Mouse (Mus musculus) myocyte (in vitro differentiated cells): ENCODE measurements around the gene Zfp109. TPM values are rescaled to one million over a fixed set of nuclear protein-coding genes. Genes with fewer than 3 reads are reported as not detected.

ENCODE experiments used
- H3K27me3 ChIP-seq: one replicate; pipeline ENCODE4 v1.6.1; 2011; ENCODE audit not compliant: control insufficient read depth, insufficient read depth, insufficient read length
- H3K36me3 ChIP-seq: one replicate; pipeline ENCODE4 v1.6.1; 2011; ENCODE audit not compliant: control insufficient read depth, insufficient read depth
- H3K4me2 ChIP-seq: one replicate; pipeline ENCODE4 v1.6.1; 2011; ENCODE audit warnings: low read depth, control low read depth
- H3K4me3 ChIP-seq: one replicate; pipeline ENCODE4 v1.5.1; 2011; ENCODE audit warnings: mild to moderate bottlenecking, control low read depth, moderate library complexity
- H3K79me2 ChIP-seq: one replicate; pipeline ENCODE4 v1.6.1; 2011; ENCODE audit not compliant: control insufficient read depth, insufficient read depth
- H3ac ChIP-seq: one replicate; pipeline ENCODE4 v1.6.1; 2011; ENCODE audit not compliant: control insufficient read depth, insufficient read length
- CEBPB ChIP-seq: IDR thresholded peaks from 2 replicates; pipeline ENCODE4 v1.6.1; 2011; ENCODE audit warnings: mild to moderate bottlenecking, moderate library complexity; ENCODE audit not compliant: poor library complexity, insufficient read depth, severe bottlenecking
- E2F4 ChIP-seq: IDR thresholded peaks from one replicate; pipeline ENCODE4 v1.6.1; 2011; ENCODE audit warnings: mild to moderate bottlenecking, control low read depth, moderate library complexity; ENCODE audit not compliant: insufficient read depth
- MAX ChIP-seq: IDR thresholded peaks from one replicate; pipeline ENCODE4 v1.6.1; 2011; ENCODE audit warnings: low read depth, mild to moderate bottlenecking, control low read depth
- MYOD1 ChIP-seq, 3 experiments: IDR thresholded peaks; one replicate each; pipeline ENCODE4 v1.6.1; 2011; ENCODE audit warnings: control low read depth in 2 of 3, low read depth in 2 of 3, mild to moderate bottlenecking in 2 of 3, moderate library complexity in 1 of 3; ENCODE audit not compliant: insufficient read length in 2 of 3, control insufficient read depth in 1 of 3
- MYOG ChIP-seq, 3 experiments: IDR thresholded peaks; one replicate each; pipeline ENCODE4 v1.6.1; 2011; ENCODE audit warnings: control low read depth in 2 of 3, low read depth in 2 of 3, mild to moderate bottlenecking in 2 of 3; ENCODE audit not compliant: insufficient read length in 2 of 3, control insufficient read depth in 1 of 3, insufficient read depth in 1 of 3
- POLR2A ChIP-seq: IDR thresholded peaks from one replicate; pipeline ENCODE4 v1.6.1; 2011; ENCODE audit warnings: low read depth, mild to moderate bottlenecking, control low read depth, moderate library complexity; ENCODE audit not compliant: insufficient read length
- POLR2AphosphoS2 ChIP-seq: IDR thresholded peaks from one replicate; pipeline ENCODE4 v1.6.1; 2011; ENCODE audit warnings: low read depth, control low read depth; ENCODE audit not compliant: insufficient read length
- REST ChIP-seq: IDR thresholded peaks from one replicate; pipeline ENCODE4 v1.6.1; 2011; ENCODE audit warnings: mild to moderate bottlenecking, control low read depth, moderate library complexity; ENCODE audit not compliant: insufficient read depth, insufficient read length
- SRF ChIP-seq: IDR thresholded peaks from one replicate; pipeline ENCODE4 v1.6.1; 2011; ENCODE audit warnings: low read depth; ENCODE audit not compliant: control insufficient read depth, insufficient read length
- TCF12 ChIP-seq: IDR thresholded peaks from one replicate; pipeline ENCODE4 v1.6.1; 2011; ENCODE audit warnings: mild to moderate bottlenecking, control low read depth; ENCODE audit not compliant: poor library complexity, insufficient read depth, severe bottlenecking
- TCF3 ChIP-seq: IDR thresholded peaks from one replicate; pipeline ENCODE4 v1.6.1; 2011; ENCODE audit warnings: low read depth, control low read depth; ENCODE audit not compliant: insufficient read length
- USF1 ChIP-seq: IDR thresholded peaks from one replicate; pipeline ENCODE4 v1.6.1; 2011; ENCODE audit warnings: low read depth, mild to moderate bottlenecking, control low read depth, moderate library complexity
- polyA plus RNA-seq: library from polyadenylated mRNA; unstranded; fragments of >200 nt; fragmentation: generic; extraction: Trizol; gene quantifications from one replicate; pipeline ENCODE4 v1.2.1, GENCODE M21; 2012; ENCODE audit warnings: missing spikeins

Gene Zfp109
- polyA plus RNA-seq, 1 experiment: 0.46 TPM

GRCm38 (mm10) chr7:24268176-24269155 is 31.1 kb upstream of the Zfp109 start:
- no peak overlapping the region for H3K4me3 ChIP-seq
- no peaks in the 10 kb centered on the region for H3K27me3 ChIP-seq
- H3ac ChIP-seq: no peak overlapping the region
- H3K79me2 ChIP-seq: no peaks in the 10 kb centered on the region
- no peak for TF ChIP-seq MAX
- no peak for TF ChIP-seq REST
- no peak for TF ChIP-seq CEBPB
- TF ChIP-seq TCF12: no peak
- TF ChIP-seq E2F4: no peak
- no peak for TF ChIP-seq MYOG (IDR thresholded peaks at IDR 0.05; ENCODE audit: control insufficient read depth in 1 of 3, insufficient read depth in 1 of 3, insufficient read length in 2 of 3, low read depth in 2 of 3)
- H3K4me2 ChIP-seq: no peak overlapping the region
- H3K36me3 ChIP-seq: no peaks in the 10 kb centered on the region

DNA sequence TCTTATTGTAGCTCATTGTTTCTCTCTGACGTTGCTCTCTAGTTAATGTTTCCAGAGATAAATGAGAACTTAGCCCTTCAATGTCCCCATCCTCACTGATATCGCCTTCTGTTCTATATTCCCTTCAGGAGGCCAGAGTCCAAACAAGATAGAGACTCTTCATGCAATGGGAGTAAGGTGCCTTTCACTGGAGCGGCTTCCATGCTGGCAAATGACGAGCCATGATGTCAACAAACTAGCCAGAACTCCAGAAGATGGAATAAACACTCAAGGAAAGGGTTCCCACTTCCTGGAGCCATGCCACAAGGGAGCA is 22.6 kb upstream of the Zfp109 start:
- Histone ChIP-seq H3K36me3 (no peaks in the 10 kb centered on the region), H3K79me2 (no peaks in the 10 kb centered on the region), H3K27me3 (no peaks in the 10 kb centered on the region), H3K4me3 (no peak overlapping the region), H3K4me2 (no peak overlapping the region), H3ac (no peak overlapping the region)
- TF ChIP-seq SRF: no peak
- no peak for TF ChIP-seq CEBPB
- no peak for TF ChIP-seq MAX
- no peak for TF ChIP-seq MYOD1 (IDR thresholded peaks at IDR 0.05; ENCODE audit: control insufficient read depth in 1 of 3, insufficient read length in 2 of 3, low read depth in 2 of 3)

DNA sequence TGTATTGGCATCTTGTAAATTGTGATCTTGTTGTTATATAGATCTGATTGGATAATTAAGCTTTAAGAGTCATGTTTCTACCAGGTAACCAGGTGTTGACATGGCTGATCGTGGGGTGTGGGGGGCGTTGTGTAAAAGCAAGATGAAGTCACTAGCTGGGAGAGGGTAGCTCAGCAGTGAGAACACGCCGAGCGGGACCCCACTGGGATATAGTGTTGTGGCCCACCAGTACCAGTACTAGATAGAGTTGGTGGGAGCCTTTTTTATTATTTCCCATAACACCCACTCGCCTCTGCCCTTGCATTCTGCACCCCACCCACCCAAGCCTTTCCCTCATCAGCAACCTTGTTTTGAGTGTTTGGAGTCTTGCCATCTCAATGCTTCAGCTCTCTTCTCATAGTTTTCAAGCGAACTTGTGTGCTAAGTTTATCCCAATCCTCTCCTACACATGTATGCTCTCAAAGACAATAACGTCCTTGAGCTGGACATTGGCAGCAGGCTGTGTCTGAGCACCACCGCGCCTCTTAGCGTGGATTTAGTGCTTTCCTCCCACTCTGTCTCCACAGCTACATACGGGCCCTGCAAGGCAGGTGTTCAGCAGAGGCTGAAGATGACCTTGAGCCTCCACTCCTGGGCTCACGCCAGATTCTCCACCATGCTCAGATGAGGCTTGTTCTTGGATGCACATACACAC is 22.1 kb upstream of the Zfp109 start:
- H3K4me2 ChIP-seq: no peak overlapping the region
- H3ac ChIP-seq: no peak overlapping the region
- H3K4me3 ChIP-seq: no peak overlapping the region
- H3K27me3 ChIP-seq: no peaks in the 10 kb centered on the region
- no peaks in the 10 kb centered on the region for H3K36me3 ChIP-seq
- H3K79me2 ChIP-seq: no peaks in the 10 kb centered on the region
- no peak for TF ChIP-seq POLR2A
- no peak for TF ChIP-seq E2F4
- TF ChIP-seq POLR2AphosphoS2: no peak
- no peak for TF ChIP-seq USF1
- TF ChIP-seq MAX: no peak
- no peak for TF ChIP-seq MYOG (IDR thresholded peaks at IDR 0.05; ENCODE audit: control insufficient read depth in 1 of 3, insufficient read depth in 1 of 3, insufficient read length in 2 of 3, low read depth in 2 of 3)
- no peak for TF ChIP-seq MYOD1 (IDR thresholded peaks at IDR 0.05; ENCODE audit: control insufficient read depth in 1 of 3, insufficient read length in 2 of 3, low read depth in 2 of 3)
- no peak for TF ChIP-seq TCF12
- no peak for TF ChIP-seq TCF3
- no peak for TF ChIP-seq CEBPB
- no peak for TF ChIP-seq SRF
- no peak for TF ChIP-seq REST

- peak within 1 kb of the TSS; percentile 3 for H3ac ChIP-seq
- no peaks in the 10 kb centered on the region for H3K36me3 ChIP-seq
- no peaks in the 10 kb centered on the region for H3K27me3 ChIP-seq
- H3K79me2 ChIP-seq: no peaks in the 10 kb centered on the region
- no peak for TF ChIP-seq E2F4
- TF ChIP-seq POLR2AphosphoS2: peak; percentile 37
- TF ChIP-seq POLR2A: peak; percentile 47
- peak within 1 kb of the TSS; percentile 19 for H3K4me3 ChIP-seq
- peak within 1 kb of the TSS; percentile 63 for H3K4me2 ChIP-seq
Observed at GRCm38 (mm10) chr7:24254633-24255474, 17.5 kb upstream of the Zfp109 start, which contains the start of gene Zfp108. Gene Zfp108 (plus strand): TSS chr7:24254794.
